Mouse (Mus musculus) spleen, adult 2 months (tissue): ENCODE results near the gene Ctsh. TPM values are rescaled to one million over a fixed set of nuclear protein-coding genes. Genes with fewer than 3 reads are reported as not detected.
A peak's percentile ranks its signal among the peaks of the same experiment; 100 is the strongest.

Source experiments
- DNase-seq, 2 experiments: peaks; one replicate each; pipeline versions ENCODE4 v3.0.0 to v3.0.0-alpha.2; 2012 to 2021; ENCODE audit warnings: low spot score in 2 of 2, low read depth in 1 of 2
- H3K27ac ChIP-seq: fragments of 200-500 bp; 2 replicates; pipeline ENCODE4 v1.5.1; 2012; ENCODE audit warnings: low read length, inconsistent platforms; ENCODE audit not compliant: insufficient read depth
- H3K27me3 ChIP-seq: fragments of 200-500 bp; 2 replicates; pipeline ENCODE4 v1.6.1; 2012; ENCODE audit warnings: mild to moderate bottlenecking, moderate library complexity, low read length, inconsistent platforms; ENCODE audit not compliant: control insufficient read depth, insufficient read depth
- H3K36me3 ChIP-seq: fragments of 200-500 bp; 2 replicates; pipeline ENCODE4 v1.6.1; 2012; ENCODE audit warnings: mild to moderate bottlenecking, low read length, inconsistent platforms; ENCODE audit not compliant: control insufficient read depth, insufficient read depth
- H3K4me1 ChIP-seq: fragments of 200-500 bp; 2 replicates; pipeline ENCODE4 v1.6.1; 2011; ENCODE audit warnings: inconsistent platforms; ENCODE audit not compliant: control insufficient read depth, insufficient read depth, insufficient read length
- H3K4me3 ChIP-seq: fragments of 200-500 bp; 2 replicates; pipeline ENCODE4 v1.5.1; 2011; ENCODE audit warnings: mild to moderate bottlenecking, inconsistent platforms; ENCODE audit not compliant: insufficient read depth, insufficient read length; ENCODE audit errors: extremely low read depth
- CTCF ChIP-seq: fragments of 200-500 bp; IDR thresholded peaks from 2 replicates; pipeline ENCODE4 v1.5.1; 2011; ENCODE audit warnings: mild to moderate bottlenecking, inconsistent platforms; ENCODE audit not compliant: insufficient read depth, insufficient read length, insufficient replicate concordance; ENCODE audit errors: extremely low read depth
- POLR2A ChIP-seq: fragments of 200-500 bp; IDR thresholded peaks from 2 replicates; pipeline ENCODE4 v1.6.1; 2011; ENCODE audit warnings: low read depth, low read length, inconsistent platforms
- WGBS: fragments of 180-500 bp; shearing (Covaris S2); methylation state at CpG from one replicate; pipeline ENCODE4 v1.1.7; 2018; 5-methylcytosine and 5-hydroxymethylcytosine counted together
- polyA plus RNA-seq: library from polyadenylated mRNA; depleted of rRNA; stranded (reverse); fragments of >200 nt; gene quantifications from 2 replicates; pipeline ENCODE4 v1.2.3, GENCODE M21; 2012; rRNA removed

Ctsh gene
- 65.0 and 65.9 TPM in 2 replicates for polyA plus RNA-seq

- no peak for DNase-seq
- no peaks in the 10 kb centered on the region for H3K36me3 ChIP-seq
- no peaks in the 10 kb centered on the region for H3K27me3 ChIP-seq
- peak within 1 kb of the TSS; percentile 96 for H3K27ac ChIP-seq
- H3K4me1 ChIP-seq: peaks cover 4% of the 10 kb centered on the region; the same call in 1 of the 2 replicates
- 58% methylated on average over 2 of the region's 2 CpGs for WGBS
- H3K4me3 ChIP-seq: peak within 1 kb of the TSS; percentile 94
- no peak for TF ChIP-seq POLR2A
Observed at GRCm38 (mm10) chr9:90053852-90054251, at the start of gene Ctsh. Ctsh (plus strand) TSS chr9:90054152.

- H3K4me1 ChIP-seq: no peaks in the 10 kb centered on the region
- no peak overlapping the region for H3K27ac ChIP-seq
- no peak for TF ChIP-seq POLR2A
- TF ChIP-seq CTCF: no peak
- no peak for DNase-seq
- 73% methylated on average over 3 of the region's 3 CpGs for WGBS
- H3K27me3 ChIP-seq: no peaks in the 10 kb centered on the region
- no peak overlapping the region for H3K4me3 ChIP-seq
- H3K36me3 ChIP-seq: no peaks in the 10 kb centered on the region
Observed at GRCm38 (mm10) chr9:90006432-90006831, 47.5 kb upstream of the Ctsh start.

- Histone ChIP-seq H3K36me3 (no peaks in the 10 kb centered on the region), H3K4me1 (no peaks in the 10 kb centered on the region), H3K27me3 (no peaks in the 10 kb centered on the region), H3K27ac (no peak overlapping the region), H3K4me3 (no peak overlapping the region)
- no peak for DNase-seq
- TF ChIP-seq POLR2A (no peak), CTCF (no peak)
- WGBS: 76% methylated on average over 2 of the region's 2 CpGs
Observed at GRCm38 (mm10) chr9:90007094-90007493, 46.9 kb upstream of the Ctsh start.

- H3K27me3 ChIP-seq: no peaks in the 10 kb centered on the region
- H3K27ac ChIP-seq: no peak overlapping the region
- 94% methylated on average over 6 of the region's 6 CpGs for WGBS
- H3K4me1 ChIP-seq: no peaks in the 10 kb centered on the region
- TF ChIP-seq POLR2A (no peak), CTCF (no peak)
- H3K4me3 ChIP-seq: no peak overlapping the region
- no peak for DNase-seq
- no peaks in the 10 kb centered on the region for H3K36me3 ChIP-seq
Observed at GRCm38 (mm10) chr9:90008138-90008537, 45.8 kb upstream of the Ctsh start.

GRCm38 (mm10) chr9:90011849-90012248 is 42.1 kb upstream of the Ctsh start:
- TF ChIP-seq CTCF: no peak
- no peak for TF ChIP-seq POLR2A
- no peaks in the 10 kb centered on the region for H3K4me1 ChIP-seq
- no peaks in the 10 kb centered on the region for H3K36me3 ChIP-seq
- H3K27ac ChIP-seq: no peak overlapping the region
- no peaks in the 10 kb centered on the region for H3K27me3 ChIP-seq
- no peak for DNase-seq
- WGBS: 67% methylated on average over 2 of the region's 2 CpGs
- no peak overlapping the region for H3K4me3 ChIP-seq

- TF ChIP-seq CTCF (no peak), POLR2A (no peak)
- no peaks in the 10 kb centered on the region for H3K36me3 ChIP-seq
- H3K27ac ChIP-seq: peak overlapping the region; percentile 56; the same call in 1 of the 2 replicates
- DNase-seq: no peak
- no peaks in the 10 kb centered on the region for H3K27me3 ChIP-seq
- 46% methylated on average over 3 of the region's 3 CpGs for WGBS
- no peak overlapping the region for H3K4me3 ChIP-seq
- no peaks in the 10 kb centered on the region for H3K4me1 ChIP-seq
Observed at GRCm38 (mm10) chr9:90014649-90015048, 39.3 kb upstream of the Ctsh start.

GRCm38 (mm10) chr9:90016204-90016603 is 37.7 kb upstream of the Ctsh start:
- TF ChIP-seq CTCF (no peak), POLR2A (no peak)
- Histone ChIP-seq H3K4me1 (peaks cover 5% of the 10 kb centered on the region; the same call in 1 of the 2 replicates), H3K27me3 (no peaks in the 10 kb centered on the region), H3K36me3 (no peaks in the 10 kb centered on the region), H3K27ac (no peak overlapping the region), H3K4me3 (no peak overlapping the region)
- DNase-seq: no peak
- 82% methylated on average over 6 of the region's 6 CpGs for WGBS

GRCm38 (mm10) chr9:90020866-90021265 is 33.1 kb upstream of the Ctsh start:
- TF ChIP-seq POLR2A (no peak), CTCF (no peak)
- Histone ChIP-seq H3K36me3 (no peaks in the 10 kb centered on the region), H3K27me3 (no peaks in the 10 kb centered on the region), H3K4me3 (no peak overlapping the region), H3K4me1 (peaks cover 8% of the 10 kb centered on the region; the same call in 1 of the 2 replicates), H3K27ac (no peak overlapping the region)
- no peak for DNase-seq
- 75% methylated on average over 6 of the region's 6 CpGs for WGBS
